11 mouse cellular contexts compared by ENCODE assay signal in genomic region chr12:33592431-33592911, GRCm38 (mm10).
DNase-seq lines count a peak whose midpoint lies in the region; ATAC-seq and TF ChIP-seq lines count a peak whose summit lies in the region.
"Had no signal": no experiment of that assay in that cellular context is flagged by ENCODE, and none has a peak within 500 bp of the region (broad histone marks: within the 10 kb centered on the region; RNA-seq: fewer than 3 reads in every experiment).

No protein-coding gene starts in this region.

- ATAC-seq in kidney, postnatal 0 days (replicated peaks; ENCODE audit: low FRiP score, low read depth): peak; percentile 49; the same call in 1 of the 2 replicates
- ATAC-seq in embryonic facial prominence, embryonic 14.5 days (ENCODE audit: low read depth): no peak; the same call in 1 of the 2 replicates
- ATAC-seq in intestine, postnatal 0 days: no peak
- ATAC-seq in neural tube, embryonic 14.5 days (ENCODE audit: low read depth): peak; percentile 54

- no peaks in the 10 kb centered on the region for H3K27me3 ChIP-seq in kidney, postnatal 0 days (ENCODE audit: insufficient read depth, low read length)
- H3K27me3 ChIP-seq in embryonic facial prominence, embryonic 14.5 days (replicated peaks; ENCODE audit: control insufficient read depth, insufficient read depth, low read length): no peaks in the 10 kb centered on the region
- no peaks in the 10 kb centered on the region for H3K27me3 ChIP-seq in intestine, postnatal 0 days (replicated peaks; ENCODE audit: control insufficient read depth, insufficient read depth, low read length)
- no peaks in the 10 kb centered on the region for H3K27me3 ChIP-seq in neural tube, embryonic 14.5 days (ENCODE audit: control insufficient read depth, insufficient read depth, low read length)
- H3K27me3 ChIP-seq in cerebellum, adult 2 months (ENCODE audit: control insufficient read depth, insufficient read depth, low read length): no peaks in the 10 kb centered on the region

- no peak for TF ChIP-seq CTCF in kidney, postnatal 0 days (IDR thresholded peaks at IDR 0.05; ENCODE audit: low read depth)
- TF ChIP-seq CTCF in intestine, postnatal 0 days (IDR thresholded peaks at IDR 0.05; ENCODE audit: low read depth): no peak
- no peak for TF ChIP-seq CTCF in cerebellum, adult 2 months (IDR thresholded peaks at IDR 0.05; ENCODE audit: borderline replicate concordance, insufficient read depth, low read depth, low read length)

- WGBS in kidney, postnatal 0 days: 7% methylated on average over 6 of the region's 6 CpGs
- WGBS in embryonic facial prominence, embryonic 14.5 days: 23% methylated on average over 6 of the region's 6 CpGs
- WGBS in intestine, postnatal 0 days: 16% methylated on average over 6 of the region's 6 CpGs
- WGBS in neural tube, embryonic 14.5 days: 23% methylated on average over 6 of the region's 6 CpGs
- WGBS in cerebellum, adult 2 months: 80% methylated on average over 6 of the region's 6 CpGs

- peak overlapping the region; percentile 55 for H3K4me2 ChIP-seq in kidney, postnatal 0 days (ENCODE audit: low read length)
- peak overlapping the region; percentile 40 for H3K4me2 ChIP-seq in embryonic facial prominence, embryonic 14.5 days (ENCODE audit: low read depth, low read length)
- peak overlapping the region; percentile 38; the same call in 1 of the 2 replicates for H3K4me2 ChIP-seq in intestine, postnatal 0 days (replicated peaks; ENCODE audit: low read depth)
- peak overlapping the region; percentile 21; the same call in 1 of the 2 replicates for H3K4me2 ChIP-seq in neural tube, embryonic 14.5 days (ENCODE audit: low read depth, low read length)

- DNase-seq in kidney, postnatal 0 days (ENCODE audit: low spot score): peak; percentile 80
- no peak for DNase-seq in kidney, postnatal 36 days
- DNase-seq in embryonic facial prominence, embryonic 14.5 days (ENCODE audit: low spot score): peak; percentile 46
- no peak for DNase-seq in cerebellum, adult 2 months
- no peak for DNase-seq in right cerebral cortex, postnatal 36 days (ENCODE audit: low spot score in 2 of 2)
- no peak for DNase-seq in lung, adult 18-20 months
- DNase-seq: cerebellum, adult 9-11 months; kidney, postnatal 25 days; lung, postnatal 36 days had no signal

- no peaks in the 10 kb centered on the region for H3K36me3 ChIP-seq in kidney, postnatal 0 days (ENCODE audit: insufficient read depth, low read length)
- no peaks in the 10 kb centered on the region for H3K36me3 ChIP-seq in embryonic facial prominence, embryonic 14.5 days (ENCODE audit: control insufficient read depth, insufficient read depth, low read length)
- no peaks in the 10 kb centered on the region for H3K36me3 ChIP-seq in intestine, postnatal 0 days (ENCODE audit: control insufficient read depth, insufficient read depth)
- H3K36me3 ChIP-seq in neural tube, embryonic 14.5 days (ENCODE audit: control insufficient read depth, insufficient read depth, low read length): no peaks in the 10 kb centered on the region

- no peaks in the 10 kb centered on the region for H3K4me1 ChIP-seq in kidney, postnatal 0 days (replicated peaks; ENCODE audit: insufficient read depth, low read length)
- no peaks in the 10 kb centered on the region for H3K4me1 ChIP-seq in embryonic facial prominence, embryonic 14.5 days (ENCODE audit: control insufficient read depth, insufficient read depth, low read length)
- no peaks in the 10 kb centered on the region for H3K4me1 ChIP-seq in intestine, postnatal 0 days (replicated peaks; ENCODE audit: control insufficient read depth, insufficient read depth, low read length)
- no peaks in the 10 kb centered on the region; the same call in 1 of the 2 replicates for H3K4me1 ChIP-seq in neural tube, embryonic 14.5 days (ENCODE audit: control insufficient read depth, insufficient read depth, low read length)
- no peaks in the 10 kb centered on the region for H3K4me1 ChIP-seq in cerebellum, adult 2 months (ENCODE audit: control insufficient read depth, insufficient read depth, low read length)

- H3K27ac ChIP-seq in kidney, postnatal 0 days: no peak overlapping the region
- peak overlapping the region; percentile 49 for H3K27ac ChIP-seq in embryonic facial prominence, embryonic 14.5 days (replicated peaks; ENCODE audit: low read depth, low read length)
- no peak overlapping the region for H3K27ac ChIP-seq in intestine, postnatal 0 days (ENCODE audit: low read depth, low read length)
- no peak overlapping the region for H3K27ac ChIP-seq in neural tube, embryonic 14.5 days (ENCODE audit: low read depth, low read length)
- H3K27ac ChIP-seq in cerebellum, adult 2 months (ENCODE audit: insufficient read depth, low read length): no peak overlapping the region

- no peaks in the 10 kb centered on the region for H3K9me3 ChIP-seq in kidney, postnatal 0 days (replicated peaks; ENCODE audit: low read length)
- H3K9me3 ChIP-seq in embryonic facial prominence, embryonic 14.5 days (ENCODE audit: control insufficient read depth, low read length): 0 out of 2 replicates have a peak, but pooled peaks cover 3% of the 10 kb centered on the region
- H3K9me3 ChIP-seq in intestine, postnatal 0 days (ENCODE audit: control insufficient read depth): no peaks in the 10 kb centered on the region
- H3K9me3 ChIP-seq in neural tube, embryonic 14.5 days (ENCODE audit: control insufficient read depth, low read length): no peaks in the 10 kb centered on the region

- H3K9ac ChIP-seq in kidney, postnatal 0 days (ENCODE audit: low read depth, low read length): no peak overlapping the region
- H3K9ac ChIP-seq in embryonic facial prominence, embryonic 14.5 days (ENCODE audit: low read depth, low read length): no peak overlapping the region
- no peak overlapping the region for H3K9ac ChIP-seq in intestine, postnatal 0 days (ENCODE audit: low read depth, low read length)
- no peak overlapping the region for H3K9ac ChIP-seq in neural tube, embryonic 14.5 days (replicated peaks; ENCODE audit: low read depth, low read length)

- H3K4me3 ChIP-seq in kidney, postnatal 0 days (replicated peaks; ENCODE audit: low read depth, low read length): peak overlapping the region; percentile 10; the same call in 1 of the 2 replicates
- H3K4me3 ChIP-seq in embryonic facial prominence, embryonic 14.5 days (ENCODE audit: low read depth, low read length): peak overlapping the region; percentile 17; the same call in 1 of the 2 replicates
- H3K4me3 ChIP-seq in intestine, postnatal 0 days (ENCODE audit: low read depth, low read length): no peak overlapping the region
- no peak overlapping the region for H3K4me3 ChIP-seq in neural tube, embryonic 14.5 days (ENCODE audit: low read depth, low read length)
- H3K4me3 ChIP-seq in cerebellum, adult 2 months (replicated peaks; ENCODE audit: insufficient read depth, low read depth, low read length): no peak overlapping the region

- TF ChIP-seq POLR2A in cerebellum, adult 2 months (IDR thresholded peaks at IDR 0.05; ENCODE audit: borderline replicate concordance, insufficient read depth, low read length): no peak

Comparison
In these comparisons a context has a peak if more than half of its experiments do, and no peak if none do; other contexts are left out.
1. DNase-seq: peak in kidney, postnatal 0 days (single experiment) and embryonic facial prominence, embryonic 14.5 days (single experiment); none in kidney, postnatal 36 days (0 of 2), cerebellum, adult 2 months (0 of 2), right cerebral cortex, postnatal 36 days (0 of 2) and lung, adult 18-20 months (0 of 2).
2. ATAC-seq: peak in kidney, postnatal 0 days (single experiment) and neural tube, embryonic 14.5 days (single experiment); none in embryonic facial prominence, embryonic 14.5 days (single experiment) and intestine, postnatal 0 days (single experiment).
3. H3K4me3 ChIP-seq: peak in kidney, postnatal 0 days (single experiment) and embryonic facial prominence, embryonic 14.5 days (single experiment); none in intestine, postnatal 0 days (single experiment), neural tube, embryonic 14.5 days (single experiment) and cerebellum, adult 2 months (single experiment).
4. Peak in every context shown above with its lines, with median percentiles within 50 percentile points of each other: H3K4me2 ChIP-seq.